Mouse (Mus musculus): ENCODE measurements around the gene Best2. TPM values are rescaled to one million over a fixed set of nuclear protein-coding genes. Genes with fewer than 3 reads are reported as not detected.

The Best2 gene
- total RNA-seq (2012; rRNA removed) (0.04 TPM in 1 of 2 replicates, not detected in the other), polyA plus RNA-seq (2012; ENCODE audit: insufficient read depth in 1 of 2, insufficient read length in 2 of 2, low read depth in 1 of 2, low replicate concordance in 2 of 2, missing spikeins in 1 of 2) (under 1 TPM in 1 of 2 experiments, not detected in 1; 0.13 TPM)

GRCm38 (mm10) chr8:85014431-85014830, at the start of gene Best2:
TSS of gene Best2 (minus strand) at chr8:85014531.
- Histone ChIP-seq H3K36me3 (ENCODE audit: control insufficient read depth in 1 of 2, insufficient read depth in 2 of 2, low read length in 2 of 2) (no peaks in the 10 kb centered on the region), H3K27ac (ENCODE audit: control insufficient read depth, low read depth, low read length) (no peak within 1 kb of the TSS), H3K4me1 (ENCODE audit: control insufficient read depth in 1 of 2, insufficient read depth in 2 of 2, low read length in 2 of 2) (no peaks in the 10 kb centered on the region), H3K9ac (ENCODE audit: control insufficient read depth, low read depth, low read length, poor library complexity, severe bottlenecking) (no peak within 1 kb of the TSS), H3K79me2 (ENCODE audit: control insufficient read depth, insufficient read depth, low read length, poor library complexity) (no peaks in the 10 kb centered on the region), H3K4me3 (ENCODE audit: control insufficient read depth in 1 of 2, insufficient read depth in 1 of 2, low read depth in 2 of 2, low read length in 2 of 2) (no peak within 1 kb of the TSS), H3K27me3 (ENCODE audit: control insufficient read depth in 1 of 2, insufficient read depth in 2 of 2, low read length in 2 of 2) (no peaks in the 10 kb centered on the region), H3K9me3 (replicated peaks; ENCODE audit: insufficient read depth, low read length) (no peaks in the 10 kb centered on the region)
- no peak for DNase-seq (ENCODE audit: low read depth, low spot score)
- TF ChIP-seq SIN3A (IDR thresholded peaks at IDR 0.05; ENCODE audit: low read length), result no peak
- TF ChIP-seq GABPA (IDR thresholded peaks at IDR 0.05; ENCODE audit: low read depth, low read length), result no peak
- TF ChIP-seq CHD2 (IDR thresholded peaks at IDR 0.05; ENCODE audit: low read length), result no peak
- TF ChIP-seq MAZ (IDR thresholded peaks at IDR 0.05; ENCODE audit: low read depth, low read length), result no peak
- TF ChIP-seq TAL1 (IDR thresholded peaks at IDR 0.05; ENCODE audit: low read length), result no peak
- TF ChIP-seq MEF2A (IDR thresholded peaks at IDR 0.05; ENCODE audit: extremely low read depth, insufficient replicate concordance, low read depth, low read length, poor library complexity, severe bottlenecking), result no peak
- TF ChIP-seq BHLHE40 (IDR thresholded peaks at IDR 0.05; ENCODE audit: borderline replicate concordance, low read depth, low read length), result no peak

- Histone ChIP-seq H3K27me3 (ENCODE audit: control insufficient read depth in 1 of 2, insufficient read depth in 2 of 2, low read length in 2 of 2) (no peaks in the 10 kb centered on the region), H3K4me3 (ENCODE audit: control insufficient read depth in 1 of 2, insufficient read depth in 1 of 2, low read depth in 2 of 2, low read length in 2 of 2) (no peak overlapping the region), H3K4me1 (ENCODE audit: control insufficient read depth in 1 of 2, insufficient read depth in 2 of 2, low read length in 2 of 2) (0 out of 4 replicates have a peak, but pooled peaks cover 0 to 3% of the 10 kb centered on the region in 2 experiments), H3K9ac (ENCODE audit: control insufficient read depth, low read depth, low read length, poor library complexity, severe bottlenecking) (no peak overlapping the region), H3K36me3 (ENCODE audit: control insufficient read depth in 1 of 2, insufficient read depth in 2 of 2, low read length in 2 of 2) (no peaks in the 10 kb centered on the region), H3K9me3 (replicated peaks; ENCODE audit: insufficient read depth, low read length) (no peaks in the 10 kb centered on the region), H3K27ac (ENCODE audit: control insufficient read depth, low read depth, low read length) (no peak overlapping the region), H3K79me2 (ENCODE audit: control insufficient read depth, insufficient read depth, low read length, poor library complexity) (0 out of 2 replicates have a peak, but pooled peaks cover 2% of the 10 kb centered on the region)
- TF ChIP-seq RCOR1 (IDR thresholded peaks at IDR 0.05; ENCODE audit: low read depth, low read length), result no peak
- TF ChIP-seq ETS1 (IDR thresholded peaks at IDR 0.05; ENCODE audit: low read depth, low read length), result no peak
- TF ChIP-seq MAZ (IDR thresholded peaks at IDR 0.05; ENCODE audit: low read depth, low read length), result no peak
- no peak for TF ChIP-seq GABPA (IDR thresholded peaks at IDR 0.05; ENCODE audit: low read depth, low read length)
- TF ChIP-seq SMC3 (IDR thresholded peaks at IDR 0.05; ENCODE audit: low read depth, low read length), result no peak
- no peak for TF ChIP-seq POLR2AphosphoS2 (IDR thresholded peaks at IDR 0.05; ENCODE audit: low read length)
- no peak for TF ChIP-seq HCFC1 (IDR thresholded peaks at IDR 0.05; ENCODE audit: low read depth, low read length)
- no peak for TF ChIP-seq KAT2A (conservative IDR thresholded peaks at IDR 0.05; ENCODE audit: low read depth, low read length)
- TF ChIP-seq E2F4 (IDR thresholded peaks at IDR 0.05; ENCODE audit: borderline replicate concordance, low read depth, low read length), result no peak
- no peak for TF ChIP-seq TAL1 (IDR thresholded peaks at IDR 0.05; ENCODE audit: low read length)
- no peak for TF ChIP-seq MYB (IDR thresholded peaks at IDR 0.05; ENCODE audit: low read depth, low read length)
- TF ChIP-seq ZMIZ1 (IDR thresholded peaks at IDR 0.05; ENCODE audit: low read depth, low read length), result no peak
- no peak for TF ChIP-seq ZNF384 (IDR thresholded peaks at IDR 0.05; ENCODE audit: low read depth, low read length)
- no peak for TF ChIP-seq USF2 (IDR thresholded peaks at IDR 0.05; ENCODE audit: borderline replicate concordance in 1 of 2, insufficient read depth in 1 of 2, low read depth in 1 of 2, low read length in 2 of 2)
- no peak for TF ChIP-seq MAX (IDR thresholded peaks at IDR 0.05; ENCODE audit: low read length)
- TF ChIP-seq ZKSCAN1 (IDR thresholded peaks at IDR 0.05; ENCODE audit: low read depth, low read length), result no peak
- TF ChIP-seq CTCF (IDR thresholded peaks at IDR 0.05 in 2 of 3, conservative IDR thresholded peaks at IDR 0.05 in 1 of 3; ENCODE audit: control insufficient read depth in 1 of 3, insufficient read depth in 1 of 3, low read depth in 2 of 3, low read length in 3 of 3, poor library complexity in 1 of 3, severe bottlenecking in 1 of 3), result no peak
- TF ChIP-seq CHD2 (IDR thresholded peaks at IDR 0.05; ENCODE audit: low read length), result no peak
- DNase-seq (ENCODE audit: low read depth, low spot score), result no peak
Measured at GRCm38 (mm10) chr8:85062603-85063002, 48.3 kb upstream of the Best2 start.

All from MEL (cell line).